Mouse (Mus musculus) cerebellum, adult 2 months (tissue): ENCODE data around the gene Hoxb6.

ENCODE experiments used
- CTCF ChIP-seq: fragments of 200-500 bp; IDR thresholded peaks from 2 replicates; pipeline ENCODE4 v1.5.1; 2011; ENCODE audit warnings: low read depth, mild to moderate bottlenecking, control low read depth, low read length, moderate library complexity, borderline replicate concordance; ENCODE audit not compliant: insufficient read depth
- POLR2A ChIP-seq: fragments of 200-500 bp; IDR thresholded peaks from 2 replicates; pipeline ENCODE4 v1.6.1; 2011; ENCODE audit warnings: low read length, control low read depth, borderline replicate concordance; ENCODE audit not compliant: insufficient read depth

GRCm38 (mm10) chr11:96314671-96315343 lies 22.5 kb downstream of the Hoxb6 start:
- TF ChIP-seq CTCF (no peak), POLR2A (no peak)
